Mouse (Mus musculus): ENCODE data around the gene Glra2. TPM values are rescaled to one million over a fixed set of nuclear protein-coding genes. Genes with fewer than 3 reads are reported as not detected.
"Not testable (repeated sequence)": the region's sequence is repeated elsewhere in the genome, so short reads cannot be mapped to it uniquely, and the experiment has no call there.

The Glra2 gene
- not detected in 2 replicates for total RNA-seq (2017)

DNA sequence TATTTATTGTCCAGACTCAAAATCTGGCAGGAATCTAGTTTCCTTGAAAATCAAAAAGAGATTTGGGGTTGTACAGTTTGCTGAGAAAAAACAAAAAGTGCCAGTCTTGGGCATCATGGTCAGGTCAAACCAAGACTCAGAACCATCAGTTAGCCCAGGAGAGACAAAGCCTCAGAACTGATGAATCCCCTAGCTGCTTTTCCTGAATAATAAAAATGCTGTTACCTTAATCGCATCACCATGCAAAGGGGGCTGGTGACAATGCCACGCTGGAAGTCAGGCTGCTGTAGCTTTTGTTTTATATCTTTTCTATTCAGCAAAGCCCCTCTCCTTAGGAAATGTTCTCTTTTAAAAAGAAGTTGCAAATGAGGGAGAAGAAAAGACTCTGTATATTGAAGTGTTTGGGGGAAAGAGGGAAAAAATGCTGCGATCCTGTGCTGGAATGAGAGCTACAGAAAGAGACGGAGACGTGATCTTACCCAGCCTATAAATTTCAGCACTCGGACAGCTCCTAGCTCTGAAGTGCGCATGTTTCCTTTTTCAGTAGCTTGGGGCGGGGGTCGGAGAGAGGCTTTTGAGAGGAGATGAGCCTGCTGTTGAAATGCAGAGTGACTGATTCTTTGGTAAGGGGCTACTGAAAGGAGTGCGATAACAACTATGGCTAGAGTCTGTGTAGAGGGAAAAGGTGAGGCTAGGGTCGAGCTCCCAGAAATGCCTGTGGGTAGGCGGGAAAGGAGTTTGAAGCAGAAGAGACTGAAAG is at the start of gene Glra2:
Gene Glra2 (minus strand): TSS at position 455 of the 760 bp plus-strand sequence.
- ATAC-seq (replicated peaks in 1 of 2; ENCODE audit: insufficient read depth in 1 of 2, low FRiP score in 2 of 2, low TSS enrichment in 1 of 2, low read depth in 1 of 2, poor library complexity in 2 of 2, severe bottlenecking in 2 of 2), result no peak

GRCm38 (mm10) chrX:165362798-165363197 is 35.6 kb upstream of the Glra2 start:
- no peak for ATAC-seq (replicated peaks in 1 of 2; ENCODE audit: insufficient read depth in 1 of 2, low FRiP score in 2 of 2, low TSS enrichment in 1 of 2, low read depth in 1 of 2, poor library complexity in 2 of 2, severe bottlenecking in 2 of 2)

DNA sequence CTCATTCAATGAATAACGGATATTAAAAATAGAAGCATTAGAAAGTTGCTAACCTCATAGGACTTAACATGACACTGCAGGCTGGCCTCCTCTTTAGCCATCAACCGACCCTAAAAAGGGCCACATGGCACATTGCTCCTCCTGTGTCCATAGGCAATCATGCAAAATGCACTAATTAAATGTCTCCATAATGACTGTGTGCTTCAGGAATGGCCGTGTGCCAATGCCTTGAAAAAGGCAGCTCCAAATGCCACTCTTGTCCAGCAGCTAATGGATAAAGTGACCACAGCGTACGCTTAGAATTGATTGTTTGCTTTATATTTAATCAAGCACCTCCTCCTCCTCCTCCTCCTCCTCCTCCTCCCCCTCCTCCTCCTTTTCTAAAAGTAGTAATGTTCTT is 17.4 kb upstream of the Glra2 start:
- ATAC-seq (replicated peaks in 1 of 2; ENCODE audit: insufficient read depth in 1 of 2, low FRiP score in 2 of 2, low TSS enrichment in 1 of 2, low read depth in 1 of 2, poor library complexity in 2 of 2, severe bottlenecking in 2 of 2), result no peak

GRCm38 (mm10) chrX:165327699-165328333 is 623 bp upstream of the Glra2 start:
- ATAC-seq (replicated peaks in 1 of 2; ENCODE audit: insufficient read depth in 1 of 2, low FRiP score in 2 of 2, low TSS enrichment in 1 of 2, low read depth in 1 of 2, poor library complexity in 2 of 2, severe bottlenecking in 2 of 2), result no peak

DNA sequence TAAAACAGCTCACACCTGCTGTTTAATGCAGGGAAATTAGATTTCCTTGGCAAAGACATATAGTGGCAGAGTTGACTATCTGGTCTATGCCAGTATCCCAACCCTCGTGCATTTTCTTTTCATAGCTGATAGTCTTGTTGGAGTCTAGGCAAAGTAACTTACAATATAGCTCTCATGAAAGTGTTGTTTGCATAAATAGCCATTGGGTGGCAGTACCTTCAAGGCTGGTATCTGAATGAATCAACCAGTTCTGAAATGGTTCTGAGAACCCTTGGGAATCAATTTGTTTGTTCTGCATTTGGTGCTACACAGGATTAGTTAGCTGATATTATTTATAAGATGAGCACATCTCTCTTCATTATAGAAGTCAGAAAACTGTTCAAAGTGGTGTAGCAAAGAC is 133.6 kb downstream of the Glra2 start:
- no peak for ATAC-seq (replicated peaks in 1 of 2; ENCODE audit: insufficient read depth in 1 of 2, low FRiP score in 2 of 2, low TSS enrichment in 1 of 2, low read depth in 1 of 2, poor library complexity in 2 of 2, severe bottlenecking in 2 of 2)

DNA sequence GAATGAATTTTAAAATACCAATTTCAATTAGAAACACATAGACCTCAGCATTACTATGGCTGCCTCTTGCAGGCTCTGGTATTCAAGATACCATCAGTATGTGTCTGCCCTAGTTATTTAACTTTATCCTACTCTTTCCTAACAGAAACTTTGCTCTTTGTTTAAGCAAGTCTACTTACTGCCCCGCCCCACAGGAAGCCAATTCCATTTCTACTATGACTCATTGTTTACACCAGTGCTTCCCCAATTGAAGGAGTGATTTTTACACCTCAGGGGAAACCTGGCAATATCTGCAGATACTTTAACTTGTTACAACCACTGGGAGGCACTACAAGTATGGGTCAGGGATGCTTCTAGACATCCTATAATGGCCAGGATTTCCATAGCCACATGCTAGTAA is 136.0 kb downstream of the Glra2 start:
- ATAC-seq (replicated peaks in 1 of 2; ENCODE audit: insufficient read depth in 1 of 2, low FRiP score in 2 of 2, low TSS enrichment in 1 of 2, low read depth in 1 of 2, poor library complexity in 2 of 2, severe bottlenecking in 2 of 2), result peak in 1 of 2 experiments; percentile 53; a peak in 2 of 4 replicates

GRCm38 (mm10) chrX:165182948-165183347 is 144.2 kb downstream of the Glra2 start:
- ATAC-seq (replicated peaks in 1 of 2; ENCODE audit: insufficient read depth in 1 of 2, low FRiP score in 2 of 2, low TSS enrichment in 1 of 2, low read depth in 1 of 2, poor library complexity in 2 of 2, severe bottlenecking in 2 of 2), result not testable (repeated sequence)

GRCm38 (mm10) chrX:165156549-165156948 is 170.6 kb downstream of the Glra2 start:
- ATAC-seq (replicated peaks in 1 of 2; ENCODE audit: insufficient read depth in 1 of 2, low FRiP score in 2 of 2, low TSS enrichment in 1 of 2, low read depth in 1 of 2, poor library complexity in 2 of 2, severe bottlenecking in 2 of 2), result peak; percentile 89 to 95

- ATAC-seq (replicated peaks in 1 of 2; ENCODE audit: insufficient read depth in 1 of 2, low FRiP score in 2 of 2, low TSS enrichment in 1 of 2, low read depth in 1 of 2, poor library complexity in 2 of 2, severe bottlenecking in 2 of 2), result no peak
These were observed 223.0 kb downstream of the Glra2 start for GRCm38 (mm10) chrX:165104171-165104570.
